In the genomic region with DNA sequence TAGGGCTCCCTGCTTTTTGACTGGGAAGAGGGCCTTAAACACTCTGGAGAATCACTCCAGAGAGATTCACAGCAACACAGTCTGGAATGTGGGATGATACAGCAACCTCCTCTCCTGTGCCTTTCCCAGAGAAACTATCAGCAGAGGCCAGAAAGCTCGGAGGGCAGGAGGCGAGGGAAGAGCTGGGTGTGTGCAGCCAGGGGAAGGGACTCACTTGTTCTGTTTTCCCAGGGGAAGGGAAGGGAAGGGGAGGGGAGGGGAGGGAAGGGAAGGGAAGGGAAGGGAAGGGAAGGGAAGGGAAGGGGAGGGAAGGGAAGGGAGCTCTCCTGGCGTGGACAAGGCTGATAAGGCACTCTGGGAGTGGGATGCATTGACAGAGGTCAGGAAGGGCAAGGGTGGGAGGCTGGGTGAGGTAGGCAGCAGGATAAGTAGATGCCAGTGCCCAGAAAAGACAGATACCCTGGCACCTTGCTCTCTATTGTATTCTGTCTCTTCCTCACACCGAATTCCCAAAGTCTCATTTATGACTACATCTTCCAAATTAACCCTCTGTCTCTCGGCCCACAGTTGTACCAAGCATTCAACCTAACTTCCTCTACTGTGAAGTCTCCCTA, we compare ENCODE assay signal across 8 mouse cellular contexts. TPM values are rescaled to one million over a fixed set of nuclear protein-coding genes. Genes with fewer than 3 reads are reported as not detected.
A peak's percentile ranks its signal among the peaks of the same experiment; 100 is the strongest.
DNase-seq lines count a peak whose midpoint lies in the region; ATAC-seq and TF ChIP-seq lines count a peak whose summit lies in the region.

No protein-coding gene starts in this region.

- TF ChIP-seq CTCF in embryonic fibroblast, embryonic 13.5 days (IDR thresholded peaks at IDR 0.05; ENCODE audit: borderline replicate concordance, insufficient read depth, low read length), result no peak
- TF ChIP-seq CTCF in hindbrain, postnatal 0 days (IDR thresholded peaks at IDR 0.05; ENCODE audit: low read depth), result no peak

- DNase-seq in cerebellum, adult 9-11 months, result peak; percentile 40
- no peak for DNase-seq in cerebellum, postnatal 4 days (ENCODE audit: low spot score in 2 of 2)
- no peak for DNase-seq in hindbrain, postnatal 0 days (ENCODE audit: low spot score)
- peak; percentile 59 for DNase-seq in lung, postnatal 36 days
- DNase-seq in thymus, postnatal 4 days, result no peak
- no peak for DNase-seq in left cerebral cortex, adult 8-10 months (ENCODE audit: low spot score in 2 of 2)
- DNase-seq in gastrocnemius, postnatal 14 days, result no peak

- no peak overlapping the region for H3K27ac ChIP-seq in embryonic fibroblast, embryonic 13.5 days (ENCODE audit: insufficient read depth, low read length)
- H3K27ac ChIP-seq in hindbrain, postnatal 0 days, result 0 out of 2 replicates have a peak overlapping the region, but pooled peaks have one; percentile 20

- intact Hi-C loops in gastrocnemius, postnatal 14 days (cut with DNase I; ENCODE audit: low total_unique reads), result no loop called here

- no peaks in the 10 kb centered on the region for H3K9me3 ChIP-seq in hindbrain, postnatal 0 days (ENCODE audit: low read length)

- WGBS in hindbrain, postnatal 0 days, result 33% methylated on average over 5 of the region's 5 CpGs

- TF ChIP-seq POLR2A in embryonic fibroblast, embryonic 13.5 days (IDR thresholded peaks at IDR 0.05; ENCODE audit: low read depth, low read length), result no peak

- H3K4me2 ChIP-seq in hindbrain, postnatal 0 days (ENCODE audit: low read depth, low read length), result peak overlapping the region; percentile 93

- no peak for ATAC-seq in hindbrain, postnatal 0 days

- no peaks in the 10 kb centered on the region for H3K27me3 ChIP-seq in hindbrain, postnatal 0 days (ENCODE audit: insufficient read depth, low read length)

- H3K4me3 ChIP-seq in embryonic fibroblast, embryonic 13.5 days (ENCODE audit: insufficient read depth, low read length), result peak overlapping the region; percentile 96; the same call in 1 of the 2 replicates
- peak overlapping the region; percentile 82 for H3K4me3 ChIP-seq in hindbrain, postnatal 0 days (ENCODE audit: low read length)

- H3K4me1 ChIP-seq in embryonic fibroblast, embryonic 13.5 days (ENCODE audit: control insufficient read depth, insufficient read depth, low read length), result peaks cover 14% of the 10 kb centered on the region
- peaks cover 23% of the 10 kb centered on the region for H3K4me1 ChIP-seq in hindbrain, postnatal 0 days (ENCODE audit: insufficient read depth, low read length)

- H3K36me3 ChIP-seq in hindbrain, postnatal 0 days (ENCODE audit: insufficient read depth, low read length), result peaks cover 35% of the 10 kb centered on the region

- H3K9ac ChIP-seq in hindbrain, postnatal 0 days (replicated peaks; ENCODE audit: low read length), result peak overlapping the region; percentile 98; the same call in 1 of the 2 replicates

RNA-seq across cellular contexts. Expression of a gene that starts 2.7 kb away (rescaled TPM):
- 53.5 and 57.7 TPM in 2 replicates for polyA plus RNA-seq in embryonic fibroblast, embryonic 13.5 days (2011; ENCODE audit: insufficient read length, low read depth, missing spikeins)
- 45.5 and 57.8 TPM in 2 replicates for total RNA-seq in hindbrain, postnatal 0 days (2014; rRNA removed)
- 37.9 and 39.0 TPM in 2 replicates for polyA plus RNA-seq in hindbrain, postnatal 0 days (2015; fragmentation: Nextera tagmentation; extraction: Ambion mirVana)
- 10 to 100 TPM; 64.0 to 86.2 (median 81.6) TPM for total RNA-seq in left cerebral cortex, adult 8-10 months (2022)
- 10 to 100 TPM; 30.0 to 50.8 TPM for total RNA-seq in gastrocnemius, postnatal 14 days (2021)

Comparison
In these comparisons a context has a peak if more than half of its experiments do, and no peak if none do; other contexts are left out.
1. DNase-seq: peak in cerebellum, adult 9-11 months (single experiment) and lung, postnatal 36 days (single experiment); none in cerebellum, postnatal 4 days (0 of 2), hindbrain, postnatal 0 days (single experiment), thymus, postnatal 4 days (single experiment), left cerebral cortex, adult 8-10 months (0 of 2) and gastrocnemius, postnatal 14 days (single experiment).